Mouse (Mus musculus) thymus, adult 2 months (tissue): ENCODE results near the gene Twnk.

Source experiments
- CTCF ChIP-seq: fragments of 200-500 bp; IDR thresholded peaks from 2 replicates; pipeline ENCODE4 v1.5.1; 2012; ENCODE audit warnings: mild to moderate bottlenecking, control low read depth, low read length, moderate library complexity, borderline replicate concordance; ENCODE audit not compliant: control insufficient read depth, poor library complexity, insufficient read depth; ENCODE audit errors: extremely low read depth
- POLR2A ChIP-seq: fragments of 200-500 bp; IDR thresholded peaks from 2 replicates; pipeline ENCODE4 v1.6.1; 2012; ENCODE audit warnings: mild to moderate bottlenecking, low read length, control low read depth, moderate library complexity; ENCODE audit not compliant: control insufficient read depth, poor library complexity, insufficient read depth; ENCODE audit errors: extremely low read depth

DNA sequence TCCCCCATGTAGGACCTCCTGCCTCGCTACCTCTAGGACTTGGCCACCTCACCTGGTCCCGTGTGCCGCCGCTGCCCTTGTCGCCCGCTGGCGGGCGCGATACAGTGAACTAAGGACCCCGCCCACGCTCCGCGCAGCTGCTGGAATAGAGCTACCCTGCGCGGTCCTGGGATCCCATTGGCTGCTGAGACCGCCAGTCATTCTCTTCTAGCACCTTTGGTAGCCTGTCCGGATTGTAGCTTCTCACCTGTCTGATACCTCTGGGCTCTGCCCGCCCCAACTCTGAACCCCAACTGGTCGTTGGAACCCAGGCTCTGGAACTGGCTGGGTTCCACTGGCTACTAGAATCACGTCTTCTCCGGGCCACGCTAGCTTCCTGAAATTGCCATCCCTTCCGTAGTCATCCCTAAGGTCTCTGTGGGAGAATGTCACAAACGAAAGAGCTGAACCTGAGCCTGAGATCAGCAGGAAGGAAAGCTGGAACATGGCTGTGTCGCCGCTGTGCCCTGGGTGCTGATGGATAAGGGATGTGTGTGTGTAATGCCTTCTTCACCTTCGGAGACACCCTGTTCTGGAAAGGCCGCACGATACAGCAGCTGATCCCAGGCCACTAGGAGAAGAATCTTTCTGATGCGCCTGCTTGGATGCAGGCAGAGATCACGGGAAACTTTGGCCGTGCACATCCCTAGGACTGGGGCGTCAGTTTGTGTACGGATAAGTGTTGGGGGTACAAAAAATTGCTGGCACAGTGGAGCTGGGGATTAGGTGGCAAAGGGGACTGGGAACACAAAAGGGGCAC lies 41.3 kb downstream of the Twnk start:
- TF ChIP-seq CTCF (no peak; the same call in 1 of the 2 replicates), POLR2A (no peak)
